Mouse (Mus musculus): ENCODE results near the gene Matk.

DNA sequence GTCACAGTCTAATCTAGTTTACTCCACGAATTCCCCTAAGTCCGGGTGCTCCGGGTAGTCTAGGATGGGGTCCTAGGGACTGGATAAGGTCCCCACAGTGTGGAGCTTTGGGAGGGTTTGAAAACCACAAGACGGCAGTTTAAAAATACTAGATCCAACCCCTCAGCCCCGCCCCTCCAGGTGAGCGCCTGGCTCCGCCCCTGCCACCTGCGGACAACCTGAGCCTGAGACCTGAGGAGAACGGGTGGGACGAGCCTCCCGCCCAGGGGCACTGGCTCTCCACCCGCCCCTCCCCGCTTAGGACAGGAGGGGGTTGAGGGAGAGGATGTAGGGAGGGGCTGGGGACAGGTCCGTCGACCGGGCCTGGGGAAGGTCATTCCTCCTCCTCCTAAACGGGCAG, 32.0 kb downstream of the Matk start:
- TF ChIP-seq POLR2AphosphoS2 (IDR thresholded peaks at IDR 0.05; ENCODE audit: insufficient read length, low read depth) (no peak), MYOD1 (IDR thresholded peaks at IDR 0.05; ENCODE audit: control insufficient read depth in 1 of 3, insufficient read length in 2 of 3, low read depth in 2 of 3) (no peak), POLR2A (IDR thresholded peaks at IDR 0.05; ENCODE audit: insufficient read length, low read depth) (no peak), MYOG (IDR thresholded peaks at IDR 0.05; ENCODE audit: control insufficient read depth in 1 of 3, insufficient read depth in 1 of 3, insufficient read length in 2 of 3, low read depth in 2 of 3) (no peak), E2F4 (IDR thresholded peaks at IDR 0.05; ENCODE audit: insufficient read depth) (no peak), TCF3 (IDR thresholded peaks at IDR 0.05; ENCODE audit: insufficient read length, low read depth) (no peak), USF1 (IDR thresholded peaks at IDR 0.05; ENCODE audit: low read depth) (no peak)
